Mouse (Mus musculus): Measurements from ENCODE around the gene Nsf.

Gene Nsf

GRCm38 (mm10) chr11:103772505-103773386 lies 181.1 kb downstream of the Nsf start:
- no peak for DNase-seq (ENCODE audit: low spot score in 2 of 2)
